Mouse (Mus musculus) midbrain, postnatal 0 days (tissue): ENCODE data around the gene Thoc7. TPM values are rescaled to one million over a fixed set of nuclear protein-coding genes. Genes with fewer than 3 reads are reported as not detected.

Source experiments
- ATAC-seq: fragments of 200-750 bp; cut with Nextera tagmentation; 2 replicates; pipeline ENCODE4 v1.8.0; 2017; ENCODE audit warnings: moderate number of reproducible peaks, mild to moderate bottlenecking, moderate TSS enrichment, moderate library complexity; ENCODE audit not compliant: low FRiP score
- DNase-seq: peaks from one replicate; pipeline ENCODE4 v3.0.0-alpha.2; 2015; ENCODE audit warnings: low spot score
- H3K27ac ChIP-seq: fragments of 300-500 bp; sonication (generic); 2 replicates; pipeline ENCODE4 v1.5.1; 2014; ENCODE audit warnings: low read depth, mild to moderate bottlenecking, low read length, mixed read lengths
- H3K27me3 ChIP-seq: fragments of 300-500 bp; sonication (generic); 2 replicates; pipeline ENCODE4 v1.6.1; 2014; ENCODE audit warnings: low read length, control low read depth, mixed read lengths; ENCODE audit not compliant: insufficient read depth
- H3K36me3 ChIP-seq: fragments of 300-500 bp; sonication (generic); 2 replicates; pipeline ENCODE4 v1.6.1; 2014; ENCODE audit warnings: low read length, control low read depth, mixed read lengths; ENCODE audit not compliant: insufficient read depth
- H3K4me1 ChIP-seq: fragments of 300-500 bp; sonication (generic); 2 replicates; pipeline ENCODE4 v1.6.1; 2014; ENCODE audit warnings: mild to moderate bottlenecking, control low read depth, antibody characterized with exemption, low read length, mixed read lengths; ENCODE audit not compliant: insufficient read depth
- H3K4me2 ChIP-seq: fragments of 300-500 bp; sonication (generic); 2 replicates; pipeline ENCODE4 v1.6.1; 2014; ENCODE audit warnings: low read depth, mild to moderate bottlenecking, low read length, mixed read lengths; ENCODE audit not compliant: poor library complexity, severe bottlenecking
- H3K4me3 ChIP-seq: fragments of 300-500 bp; sonication (generic); 2 replicates; pipeline ENCODE4 v1.5.1; 2014; ENCODE audit warnings: low read depth, mild to moderate bottlenecking, low read length, moderate library complexity
- H3K9ac ChIP-seq: fragments of 300-500 bp; sonication (generic); replicated peaks from 2 replicates; pipeline ENCODE4 v1.6.1; 2014; ENCODE audit warnings: mild to moderate bottlenecking, low read length, moderate library complexity, mixed read lengths; ENCODE audit not compliant: poor library complexity, severe bottlenecking
- H3K9me3 ChIP-seq: fragments of 300-500 bp; sonication (generic); 2 replicates; pipeline ENCODE4 v1.6.1; 2016; ENCODE audit warnings: low read length, control low read depth
- CTCF ChIP-seq: IDR thresholded peaks from 2 replicates; pipeline ENCODE4 v1.5.1; 2016; ENCODE audit warnings: antibody characterized with exemption, mild to moderate bottlenecking
- WGBS: fragments of 180-500 bp; shearing (Covaris S2); extraction: QIAGEN DNeasy Blood & Tissue Kit; methylation state at CpG from one replicate; pipeline ENCODE4 v1.1.7; 2014; 5-methylcytosine and 5-hydroxymethylcytosine counted together
- polyA plus RNA-seq: library from polyadenylated mRNA; unstranded; fragments of >200 nt; fragmentation: Nextera tagmentation; extraction: Ambion mirVana; gene quantifications from 2 replicates; pipeline ENCODE4 v1.2.1, GENCODE M21; 2015
- total RNA-seq: library from RNA; depleted of rRNA; stranded (reverse); fragments of >200 nt; gene quantifications from 2 replicates; pipeline ENCODE4 v1.2.3, GENCODE M21; 2014; rRNA removed

Thoc7 gene
- total RNA-seq (55.7 and 70.7 TPM in 2 replicates), polyA plus RNA-seq (195 and 196 TPM in 2 replicates)

- no peaks in the 10 kb centered on the region for H3K36me3 ChIP-seq
- peak within 1 kb of the TSS; percentile 98 for H3K9ac ChIP-seq
- no peaks in the 10 kb centered on the region for H3K9me3 ChIP-seq
- 5% methylated on average over 29 of the region's 56 CpGs for WGBS
- peak within 1 kb of the TSS; percentile 75 for H3K4me2 ChIP-seq
- DNase-seq (peak; percentile 2), ATAC-seq (peak; percentile 52)
- peak within 1 kb of the TSS; percentile 85 for H3K27ac ChIP-seq
- H3K27me3 ChIP-seq, result no peaks in the 10 kb centered on the region
- 0 out of 2 replicates have a peak, but pooled peaks cover 5% of the 10 kb centered on the region for H3K4me1 ChIP-seq
- no peak for TF ChIP-seq CTCF
- H3K4me3 ChIP-seq, result peak within 1 kb of the TSS; percentile 91
Observed at GRCm38 (mm10) chr14:13961401-13962112, at the start of gene Thoc7, which contains the start of gene Atxn7. TSS of gene Thoc7 (minus strand) at chr14:13961852. TSS of gene Atxn7 (plus strand) at chr14:13961440.

DNA sequence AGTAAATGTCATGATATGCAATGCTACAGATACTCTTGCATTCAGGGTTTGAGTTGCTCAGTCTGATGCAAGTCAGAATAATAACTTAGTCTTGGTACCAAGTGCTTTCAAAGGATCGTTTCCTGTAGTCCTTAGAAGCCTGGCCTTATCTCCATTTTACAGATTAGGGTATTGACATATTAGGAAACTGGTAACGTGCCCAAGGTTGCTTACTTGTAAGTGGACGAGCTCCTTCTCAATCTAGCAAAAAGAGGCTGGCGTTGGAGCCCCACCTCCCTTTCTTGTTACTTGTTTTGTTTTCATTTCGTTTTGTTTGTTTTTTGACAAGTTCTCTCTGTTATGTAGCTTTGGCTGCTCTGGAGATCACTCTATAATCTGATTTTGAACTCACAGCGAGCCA lies 48.1 kb upstream of the Thoc7 start:
- Histone ChIP-seq H3K27ac (no peak overlapping the region), H3K36me3 (no peaks in the 10 kb centered on the region), H3K4me3 (no peak overlapping the region), H3K4me1 (no peaks in the 10 kb centered on the region), H3K9me3 (no peaks in the 10 kb centered on the region), H3K9ac (no peak overlapping the region), H3K27me3 (no peaks in the 10 kb centered on the region), H3K4me2 (no peak overlapping the region)
- no peak for ATAC-seq
- no peak for TF ChIP-seq CTCF
- 84% methylated on average over 6 of the region's 6 CpGs for WGBS
- DNase-seq, result no peak

DNA sequence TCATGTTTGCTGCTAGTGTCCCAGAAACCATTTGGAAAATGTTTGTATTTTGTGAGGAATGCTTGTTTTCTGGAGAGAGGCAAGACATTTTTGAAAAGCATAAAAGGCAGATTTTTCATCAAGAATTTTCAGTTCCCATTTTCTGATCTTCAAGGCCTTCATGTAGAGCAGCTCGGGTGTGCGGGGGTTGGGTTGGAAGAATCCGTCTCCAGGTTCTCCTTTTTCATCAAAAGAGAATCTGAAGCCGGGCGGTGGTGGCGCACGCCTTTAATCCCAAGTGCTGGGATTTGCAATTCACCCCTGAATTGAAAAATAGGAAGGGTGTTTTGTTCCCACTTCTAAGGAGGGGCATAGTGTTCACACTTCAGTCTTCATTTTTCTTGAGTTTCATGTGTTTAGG lies 41.1 kb upstream of the Thoc7 start:
- no peak overlapping the region for H3K4me2 ChIP-seq
- no peak for ATAC-seq
- no peak overlapping the region for H3K9ac ChIP-seq
- WGBS, result 94% methylated on average over 7 of the region's 7 CpGs
- H3K27ac ChIP-seq, result no peak overlapping the region
- H3K4me1 ChIP-seq, result no peaks in the 10 kb centered on the region
- H3K36me3 ChIP-seq, result no peaks in the 10 kb centered on the region
- no peak for TF ChIP-seq CTCF
- no peaks in the 10 kb centered on the region for H3K27me3 ChIP-seq
- H3K4me3 ChIP-seq, result no peak overlapping the region
- no peaks in the 10 kb centered on the region for H3K9me3 ChIP-seq
- no peak for DNase-seq

DNA sequence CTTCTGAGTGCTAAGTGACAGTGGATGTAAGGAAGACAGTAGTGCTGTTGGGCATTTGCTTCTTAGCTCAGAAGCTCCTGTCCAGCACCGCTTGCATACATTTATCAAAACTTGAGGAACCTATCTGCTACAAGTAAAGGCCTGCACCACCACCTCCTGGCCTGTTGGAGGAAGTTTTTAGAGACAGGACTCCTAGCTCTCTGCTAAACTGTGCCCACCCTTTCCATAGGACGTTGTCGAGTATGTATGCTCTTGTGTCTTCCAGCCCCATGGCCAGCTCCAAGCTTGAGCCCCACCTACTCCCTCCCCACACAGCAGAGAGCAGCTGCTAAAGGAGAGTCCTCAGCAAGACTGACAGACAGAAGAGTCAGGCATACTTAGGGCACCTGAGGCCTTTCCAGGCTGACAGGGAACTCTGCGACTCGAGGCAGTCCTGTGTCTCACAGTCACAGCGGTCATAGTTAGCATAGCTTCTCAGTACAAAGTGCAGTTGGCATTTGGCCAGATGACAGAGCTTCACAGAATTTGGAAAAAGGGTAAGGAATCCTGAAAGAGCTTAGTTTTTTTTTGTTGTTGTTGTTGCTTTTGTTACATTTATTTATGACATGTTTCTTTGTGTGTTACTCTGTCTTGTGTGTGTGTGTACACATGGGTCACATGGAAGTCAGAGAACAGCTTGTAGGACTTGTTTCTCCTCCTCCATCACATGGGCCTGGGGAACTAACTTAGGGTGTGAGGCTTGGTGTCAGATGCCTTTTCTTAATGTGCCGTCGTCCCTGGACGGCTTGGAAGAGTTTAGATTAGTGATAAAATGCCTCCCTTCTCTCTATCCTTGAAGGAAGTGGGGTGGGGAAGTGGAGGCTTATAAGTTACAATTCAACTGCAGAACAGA lies 33.8 kb upstream of the Thoc7 start:
- DNase-seq, result peak; percentile 10
- H3K9me3 ChIP-seq, result no peaks in the 10 kb centered on the region
- no peak for ATAC-seq
- 73% methylated on average over 9 of the region's 9 CpGs for WGBS
- H3K9ac ChIP-seq, result no peak overlapping the region
- H3K27ac ChIP-seq, result no peak overlapping the region
- H3K4me1 ChIP-seq, result no peaks in the 10 kb centered on the region
- no peak overlapping the region for H3K4me2 ChIP-seq
- TF ChIP-seq CTCF, result peak; percentile 44
- no peaks in the 10 kb centered on the region for H3K27me3 ChIP-seq
- H3K36me3 ChIP-seq, result no peaks in the 10 kb centered on the region
- no peak overlapping the region for H3K4me3 ChIP-seq

GRCm38 (mm10) chr14:13990741-13991140 lies 29.1 kb upstream of the Thoc7 start:
- DNase-seq (no peak), ATAC-seq (no peak)
- WGBS, result 90% methylated on average over 3 of the region's 3 CpGs
- Histone ChIP-seq H3K4me2 (no peak overlapping the region), H3K9ac (no peak overlapping the region), H3K27ac (no peak overlapping the region), H3K4me3 (no peak overlapping the region), H3K4me1 (no peaks in the 10 kb centered on the region), H3K27me3 (no peaks in the 10 kb centered on the region), H3K9me3 (no peaks in the 10 kb centered on the region), H3K36me3 (no peaks in the 10 kb centered on the region)
- TF ChIP-seq CTCF, result no peak

GRCm38 (mm10) chr14:13988397-13988796 lies 26.7 kb upstream of the Thoc7 start:
- no peak overlapping the region for H3K9ac ChIP-seq
- H3K36me3 ChIP-seq, result no peaks in the 10 kb centered on the region
- 66% methylated on average over 2 of the region's 2 CpGs for WGBS
- DNase-seq (peak; percentile 19), ATAC-seq (no peak)
- H3K27ac ChIP-seq, result no peak overlapping the region
- TF ChIP-seq CTCF, result no peak
- H3K4me1 ChIP-seq, result no peaks in the 10 kb centered on the region
- H3K4me2 ChIP-seq, result no peak overlapping the region
- no peak overlapping the region for H3K4me3 ChIP-seq
- H3K27me3 ChIP-seq, result no peaks in the 10 kb centered on the region
- no peaks in the 10 kb centered on the region for H3K9me3 ChIP-seq
